Mouse (Mus musculus): ENCODE results near the gene Dhx29. TPM values are rescaled to one million over a fixed set of nuclear protein-coding genes. Genes with fewer than 3 reads are reported as not detected.

Gene Dhx29
- polyA plus RNA-seq, 1 experiment from 2014 or later: 30.6 TPM

DNA sequence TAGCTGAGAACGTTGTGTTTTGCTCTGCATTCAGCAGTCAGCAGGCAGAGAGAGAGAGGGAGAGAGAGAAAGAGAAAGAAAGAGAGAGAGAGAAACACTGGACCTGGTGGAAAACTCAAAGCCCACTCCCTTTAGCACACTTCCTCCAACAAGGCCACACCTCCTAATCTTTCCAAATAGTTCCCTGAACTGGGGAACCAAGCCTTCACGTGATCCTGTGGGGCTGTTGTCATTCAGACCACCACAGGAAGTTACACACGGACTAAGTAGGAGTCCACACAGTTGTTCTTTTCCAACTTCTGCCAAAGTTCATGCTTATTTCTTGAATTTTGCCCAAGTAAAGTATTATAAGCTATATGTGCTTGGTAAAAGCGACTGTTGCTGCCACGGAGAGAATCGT, 18.6 kb downstream of the Dhx29 start:
- ATAC-seq (ENCODE audit: insufficient read depth): no peak
- DNase-seq: no peak
- Histone ChIP-seq H3K4me2 (no peak overlapping the region), H3K27ac (ENCODE audit: low read depth) (no peak overlapping the region), H3K4me3 (ENCODE audit: low read depth, low read length) (no peak overlapping the region), H3K36me3 (ENCODE audit: insufficient read depth) (peaks cover 82% of the 10 kb centered on the region), H3K9ac (no peak overlapping the region), H3K9me3 (ENCODE audit: low read depth, low read length) (no peaks in the 10 kb centered on the region), H3K4me1 (ENCODE audit: insufficient read depth) (no peaks in the 10 kb centered on the region), H3K27me3 (ENCODE audit: insufficient read depth, low read length) (no peaks in the 10 kb centered on the region)
- no peak for TF ChIP-seq CTCF (IDR thresholded peaks at IDR 0.05; ENCODE audit: low read depth)
- 82% methylated on average over 6 of the region's 6 CpGs for WGBS

DNA sequence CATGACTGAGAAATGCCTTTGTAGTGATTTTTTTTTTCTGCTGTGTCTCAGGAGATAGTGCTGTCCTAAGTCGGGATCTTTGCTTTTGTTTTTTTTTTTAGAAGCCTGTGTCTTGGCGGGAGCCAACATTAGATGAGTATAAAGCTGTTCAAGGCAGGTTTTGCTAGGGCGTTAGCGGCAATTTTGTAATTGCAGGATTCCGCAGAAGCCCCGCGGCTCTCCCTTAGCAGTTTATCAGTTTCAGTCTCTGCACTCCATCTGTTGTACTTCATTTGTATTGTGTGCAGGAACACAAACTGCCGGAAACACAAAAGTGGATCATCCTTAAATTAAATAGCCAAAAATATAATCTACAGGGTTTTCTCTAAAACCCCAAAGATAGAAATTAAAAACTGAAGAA, 26.8 kb downstream of the Dhx29 start:
- Histone ChIP-seq H3K4me3 (ENCODE audit: low read depth, low read length) (no peak overlapping the region), H3K36me3 (ENCODE audit: insufficient read depth) (peaks cover 74% of the 10 kb centered on the region), H3K4me2 (no peak overlapping the region), H3K9me3 (ENCODE audit: low read depth, low read length) (no peaks in the 10 kb centered on the region), H3K27me3 (ENCODE audit: insufficient read depth, low read length) (no peaks in the 10 kb centered on the region), H3K27ac (ENCODE audit: low read depth) (no peak overlapping the region), H3K4me1 (ENCODE audit: insufficient read depth) (no peaks in the 10 kb centered on the region), H3K9ac (no peak overlapping the region)
- DNase-seq (no peak), ATAC-seq (ENCODE audit: insufficient read depth) (no peak)
- no peak for TF ChIP-seq CTCF (IDR thresholded peaks at IDR 0.05; ENCODE audit: low read depth)
- WGBS: 90% methylated on average over 8 of the region's 8 CpGs

DNA sequence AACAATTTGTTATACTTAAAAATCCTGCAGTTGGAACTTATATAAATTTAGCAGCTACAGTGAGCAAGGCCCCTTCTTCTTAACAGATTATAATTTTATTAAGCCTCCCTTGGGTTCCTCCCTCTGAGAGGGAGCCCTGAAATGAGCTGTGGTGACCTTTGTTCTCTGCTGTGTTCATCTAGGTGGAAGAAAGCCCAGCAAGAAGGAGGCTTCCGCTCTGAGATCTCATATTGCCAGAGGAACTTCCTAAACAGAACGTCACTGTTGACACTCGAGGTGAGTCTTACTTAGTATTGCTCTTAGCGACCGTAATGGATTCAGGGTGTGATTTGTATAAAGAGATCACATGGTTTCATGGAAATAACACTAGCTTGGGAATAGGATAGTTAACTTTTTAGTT, 35.8 kb downstream of the Dhx29 start:
- no peak for TF ChIP-seq CTCF (IDR thresholded peaks at IDR 0.05; ENCODE audit: low read depth)
- Histone ChIP-seq H3K4me1 (ENCODE audit: insufficient read depth) (no peaks in the 10 kb centered on the region), H3K27me3 (ENCODE audit: insufficient read depth, low read length) (no peaks in the 10 kb centered on the region), H3K4me2 (no peak overlapping the region), H3K9me3 (ENCODE audit: low read depth, low read length) (no peaks in the 10 kb centered on the region), H3K9ac (no peak overlapping the region), H3K36me3 (ENCODE audit: insufficient read depth) (peaks cover 51% of the 10 kb centered on the region), H3K4me3 (ENCODE audit: low read depth, low read length) (no peak overlapping the region), H3K27ac (ENCODE audit: low read depth) (no peak overlapping the region)
- DNase-seq: no peak
- WGBS: 75% methylated on average over 5 of the region's 5 CpGs
- no peak for ATAC-seq (ENCODE audit: insufficient read depth)

DNA sequence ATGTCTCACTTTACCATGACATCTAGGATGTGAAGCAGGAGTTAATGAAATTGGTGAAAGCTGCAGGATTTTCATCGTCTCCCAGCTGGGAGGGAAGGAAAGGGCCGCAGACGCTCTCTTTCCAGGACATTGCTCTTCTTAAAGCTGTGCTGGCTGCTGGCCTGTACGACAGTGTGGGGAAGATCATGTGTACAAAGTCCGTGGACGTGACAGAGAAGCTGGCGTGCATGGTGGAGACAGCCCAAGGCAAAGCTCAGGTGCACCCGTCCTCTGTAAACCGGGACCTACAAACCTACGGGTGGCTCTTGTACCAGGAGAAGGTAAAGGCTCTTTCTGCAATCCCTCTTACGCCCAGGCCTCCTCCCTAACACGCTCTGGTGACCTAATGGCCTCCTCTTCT, 37.2 kb downstream of the Dhx29 start:
- 91% methylated on average over 12 of the region's 12 CpGs for WGBS
- Histone ChIP-seq H3K27ac (ENCODE audit: low read depth) (no peak overlapping the region), H3K4me3 (ENCODE audit: low read depth, low read length) (no peak overlapping the region), H3K27me3 (ENCODE audit: insufficient read depth, low read length) (no peaks in the 10 kb centered on the region), H3K36me3 (ENCODE audit: insufficient read depth) (peaks cover 50% of the 10 kb centered on the region), H3K4me2 (no peak overlapping the region), H3K9me3 (ENCODE audit: low read depth, low read length) (no peaks in the 10 kb centered on the region), H3K9ac (no peak overlapping the region), H3K4me1 (ENCODE audit: insufficient read depth) (no peaks in the 10 kb centered on the region)
- DNase-seq (no peak), ATAC-seq (ENCODE audit: insufficient read depth) (no peak)
- no peak for TF ChIP-seq CTCF (IDR thresholded peaks at IDR 0.05; ENCODE audit: low read depth)

DNA sequence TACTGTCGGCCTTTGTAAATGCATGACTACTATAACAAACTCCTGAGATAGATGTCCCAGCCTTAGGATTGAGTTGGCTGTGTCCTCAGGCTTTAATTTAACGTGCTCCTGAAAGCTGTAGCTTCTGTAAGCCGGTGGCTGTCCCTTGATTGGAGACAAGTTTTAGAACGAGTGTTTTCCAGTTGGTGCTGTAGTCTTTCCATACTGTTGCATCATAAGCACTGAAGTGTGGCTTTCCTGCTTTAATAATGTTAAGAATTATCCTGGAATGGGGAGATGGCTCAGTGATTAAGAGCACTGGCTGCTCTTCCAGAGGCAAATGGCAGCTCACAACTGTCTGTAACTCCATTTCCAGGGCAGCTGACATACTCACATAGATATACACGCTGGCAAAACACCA, 40.0 kb downstream of the Dhx29 start:
- 87% methylated on average over 5 of the region's 5 CpGs for WGBS
- DNase-seq (no peak), ATAC-seq (ENCODE audit: insufficient read depth) (no peak)
- Histone ChIP-seq H3K4me3 (ENCODE audit: low read depth, low read length) (no peak overlapping the region), H3K4me1 (ENCODE audit: insufficient read depth) (no peaks in the 10 kb centered on the region), H3K4me2 (no peak overlapping the region), H3K9me3 (ENCODE audit: low read depth, low read length) (no peaks in the 10 kb centered on the region), H3K27ac (ENCODE audit: low read depth) (no peak overlapping the region), H3K36me3 (ENCODE audit: insufficient read depth) (peaks cover 43% of the 10 kb centered on the region), H3K27me3 (ENCODE audit: insufficient read depth, low read length) (no peaks in the 10 kb centered on the region), H3K9ac (no peak overlapping the region)
- no peak for TF ChIP-seq CTCF (IDR thresholded peaks at IDR 0.05; ENCODE audit: low read depth)

DNA sequence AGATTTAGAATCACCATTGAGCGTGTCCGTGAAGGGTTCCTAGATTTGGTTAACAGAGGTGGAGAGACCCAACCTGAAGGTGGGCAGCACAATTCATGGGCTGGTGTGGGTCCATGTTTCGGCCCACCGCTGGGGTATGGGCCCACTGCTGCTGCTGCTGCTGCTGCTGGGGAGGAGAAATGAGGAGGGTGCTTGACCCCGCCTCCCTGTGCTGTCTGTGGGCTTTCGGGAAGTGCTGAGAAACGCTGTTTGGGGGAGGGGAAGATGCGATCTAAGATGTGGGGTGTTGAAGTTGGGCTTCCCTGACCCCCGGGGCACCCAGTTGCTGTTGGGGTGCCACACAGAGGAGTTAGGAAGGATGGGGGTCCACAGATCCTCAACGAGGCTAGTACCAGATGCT, 49.5 kb downstream of the Dhx29 start:
- ATAC-seq (ENCODE audit: insufficient read depth) (no peak), DNase-seq (no peak)
- Histone ChIP-seq H3K4me2 (peak overlapping the region; percentile 43), H3K27ac (ENCODE audit: low read depth) (no peak overlapping the region), H3K36me3 (ENCODE audit: insufficient read depth) (no peaks in the 10 kb centered on the region), H3K4me1 (ENCODE audit: insufficient read depth) (no peaks in the 10 kb centered on the region), H3K9ac (no peak overlapping the region), H3K4me3 (ENCODE audit: low read depth, low read length) (no peak overlapping the region), H3K27me3 (ENCODE audit: insufficient read depth, low read length) (peaks cover 3% of the 10 kb centered on the region; the same call in 1 of the 2 replicates), H3K9me3 (ENCODE audit: low read depth, low read length) (no peaks in the 10 kb centered on the region)
- TF ChIP-seq CTCF (IDR thresholded peaks at IDR 0.05; ENCODE audit: low read depth): no peak
- WGBS: 36% methylated on average over 10 of the region's 10 CpGs

DNA sequence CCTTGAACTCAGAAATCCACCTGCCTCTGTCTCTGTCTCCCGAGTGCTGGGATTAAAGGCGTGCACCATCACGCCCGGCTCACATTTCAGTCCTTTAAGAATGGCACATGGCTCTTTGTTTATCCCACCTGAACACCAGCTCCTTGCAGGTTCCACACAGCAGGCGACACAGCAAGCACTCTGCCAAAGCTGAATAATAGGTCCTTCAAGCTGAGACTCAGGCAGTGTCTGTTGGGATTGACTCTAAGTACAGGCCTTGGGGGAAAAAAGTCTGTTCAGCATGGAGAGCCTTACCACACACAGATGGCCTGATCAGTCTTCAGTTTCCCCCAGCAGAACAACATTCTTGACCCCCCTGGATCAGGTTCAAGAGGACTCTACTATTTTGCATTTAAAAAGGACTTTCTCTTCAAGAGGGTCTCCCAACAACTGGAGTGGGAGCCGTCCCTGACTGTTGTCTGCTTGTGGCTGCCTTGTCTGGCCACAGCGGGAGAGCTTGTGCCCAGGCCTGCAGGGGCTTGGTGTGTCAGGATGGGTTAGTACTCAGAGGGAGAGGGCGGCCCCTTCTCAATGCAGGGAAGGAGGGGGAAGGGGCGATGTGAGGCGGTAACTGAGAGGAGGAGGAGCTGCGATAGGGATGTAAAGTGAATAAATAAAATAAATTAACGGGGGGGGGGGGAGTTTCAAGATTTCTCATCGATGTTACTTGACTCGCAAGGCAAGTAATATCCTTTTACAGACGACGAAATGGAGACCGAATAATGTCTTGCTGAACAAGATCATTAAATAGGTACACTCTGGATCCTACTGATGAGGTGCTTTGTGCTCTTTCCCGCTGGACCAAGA, 58.6 kb downstream of the Dhx29 start:
- Histone ChIP-seq H3K27ac (ENCODE audit: low read depth) (no peak overlapping the region), H3K9me3 (ENCODE audit: low read depth, low read length) (no peaks in the 10 kb centered on the region), H3K4me1 (ENCODE audit: insufficient read depth) (no peaks in the 10 kb centered on the region; the same call in 1 of the 2 replicates), H3K4me2 (peak overlapping the region; percentile 100; the same call in 1 of the 2 replicates), H3K27me3 (ENCODE audit: insufficient read depth, low read length) (peaks cover 58% of the 10 kb centered on the region), H3K9ac (no peak overlapping the region), H3K36me3 (ENCODE audit: insufficient read depth) (no peaks in the 10 kb centered on the region), H3K4me3 (ENCODE audit: low read depth, low read length) (0 out of 2 replicates have a peak overlapping the region, but pooled peaks have one; percentile 51)
- peak; percentile 28 for DNase-seq
- ATAC-seq (ENCODE audit: insufficient read depth): no peak
- 8% methylated on average over 18 of the region's 18 CpGs for WGBS
- TF ChIP-seq CTCF (IDR thresholded peaks at IDR 0.05; ENCODE audit: low read depth): no peak
